Mouse (Mus musculus) kidney, adult 2 months (tissue): Measurements from ENCODE around the gene Acrbp.

Experiments
- CTCF ChIP-seq: fragments of 200-500 bp; conservative IDR thresholded peaks from 2 replicates; pipeline ENCODE4 v1.5.1; 2011; ENCODE audit warnings: low read depth, mild to moderate bottlenecking, control low read depth, low read length, moderate library complexity, mixed read lengths; ENCODE audit not compliant: insufficient read depth, insufficient read length
- POLR2A ChIP-seq: fragments of 200-500 bp; IDR thresholded peaks from one replicate; pipeline ENCODE4 v1.6.1; 2011; ENCODE audit warnings: low read depth, low read length, control low read depth

GRCm38 (mm10) chr6:125090341-125091085, 41.0 kb downstream of the Acrbp start:
- no peak for TF ChIP-seq POLR2A
- TF ChIP-seq CTCF, result no peak
